Mouse (Mus musculus) ovary, adult 2 months (tissue): Measurements from ENCODE around the gene Gng10. TPM values are rescaled to one million over a fixed set of nuclear protein-coding genes. Genes with fewer than 3 reads are reported as not detected.

Experiments used
- polyA plus RNA-seq: library from polyadenylated mRNA; depleted of rRNA; stranded (reverse); fragments of >200 nt; gene quantifications from 2 replicates; pipeline ENCODE4 v1.2.3, GENCODE M21; 2012; rRNA removed

The Gng10 gene
- polyA plus RNA-seq, result 27.6 and 29.4 TPM in 2 replicates

DNA sequence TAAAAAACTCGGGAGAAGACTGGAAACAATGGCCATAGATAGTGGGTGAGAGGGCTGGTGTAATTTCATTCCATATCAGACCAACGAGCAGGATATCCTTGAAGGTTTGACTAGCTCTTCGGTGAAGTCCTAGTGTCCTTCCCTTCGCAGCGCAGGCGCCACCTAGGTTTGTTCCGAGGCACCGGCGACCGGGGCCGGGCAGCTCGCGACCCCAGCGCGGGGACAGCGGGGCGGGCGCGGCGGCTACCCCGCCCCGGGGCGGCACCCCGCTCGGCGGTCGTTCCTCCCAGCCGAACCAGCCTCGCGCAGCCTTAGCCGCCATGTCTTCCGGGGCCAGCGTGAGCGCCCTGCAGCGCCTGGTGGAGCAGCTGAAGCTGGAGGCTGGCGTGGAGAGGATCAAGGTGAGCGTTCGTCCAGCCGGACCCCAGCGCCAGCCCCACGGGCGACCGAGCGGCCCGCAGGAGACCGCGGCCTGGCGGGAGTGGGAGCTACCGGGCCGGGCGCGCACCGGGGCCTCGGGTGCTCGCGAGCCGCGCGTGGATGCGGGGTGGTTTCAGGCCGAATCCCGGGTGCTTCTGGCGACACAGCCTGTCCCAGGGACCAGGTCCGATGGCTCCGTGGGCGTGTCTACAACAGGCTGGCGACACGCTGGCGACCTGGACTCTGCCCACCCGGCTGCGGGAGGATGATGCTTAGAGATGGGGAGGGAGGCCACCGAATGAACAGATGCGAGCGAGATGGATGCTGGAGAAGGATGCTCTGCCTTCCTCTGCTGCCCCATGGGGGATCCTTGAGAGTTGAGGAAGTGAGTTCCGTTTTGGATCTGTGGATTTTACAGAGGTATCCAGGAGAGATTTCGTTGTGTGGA lies at the start of gene Gng10:
Gene Gng10 (plus strand): TSS at position 171 of the 868 bp plus-strand sequence.

DNA sequence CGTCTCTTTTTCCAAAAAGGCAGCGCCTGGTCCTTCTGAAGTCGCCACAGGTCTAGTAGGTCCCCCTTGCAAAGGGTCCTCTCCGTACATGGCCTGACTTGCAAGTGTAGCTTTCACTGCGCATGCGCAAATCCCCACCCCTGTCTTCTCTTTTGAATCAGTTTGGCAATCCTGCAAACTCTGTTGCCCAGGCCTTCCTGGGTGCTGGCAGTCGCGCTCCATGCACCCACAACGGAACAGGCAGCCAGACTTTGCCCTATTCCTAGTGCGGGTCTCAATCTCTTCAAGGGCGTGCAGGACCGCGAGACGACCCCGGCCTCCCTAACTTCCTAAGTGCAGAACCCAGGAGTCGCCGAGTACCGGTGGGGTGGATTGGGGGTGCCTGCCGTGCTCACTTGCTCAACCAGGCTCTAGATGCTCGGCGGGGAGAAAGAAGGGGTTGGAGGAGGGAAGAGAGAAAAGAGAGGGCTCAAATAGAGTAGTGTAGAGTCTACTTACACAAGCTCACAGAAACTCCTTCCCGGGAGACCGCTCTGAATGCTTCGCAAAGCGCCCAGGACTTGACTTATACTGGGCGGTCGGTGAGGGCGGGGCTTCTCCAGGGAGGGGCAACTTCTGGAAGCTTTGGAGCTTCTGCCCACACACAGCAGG lies 48.2 kb upstream of the Gng10 start, which contains the start of gene Ptgr1:
Gene Ptgr1 (minus strand): TSS at position 580 of the 651 bp plus-strand sequence.

DNA sequence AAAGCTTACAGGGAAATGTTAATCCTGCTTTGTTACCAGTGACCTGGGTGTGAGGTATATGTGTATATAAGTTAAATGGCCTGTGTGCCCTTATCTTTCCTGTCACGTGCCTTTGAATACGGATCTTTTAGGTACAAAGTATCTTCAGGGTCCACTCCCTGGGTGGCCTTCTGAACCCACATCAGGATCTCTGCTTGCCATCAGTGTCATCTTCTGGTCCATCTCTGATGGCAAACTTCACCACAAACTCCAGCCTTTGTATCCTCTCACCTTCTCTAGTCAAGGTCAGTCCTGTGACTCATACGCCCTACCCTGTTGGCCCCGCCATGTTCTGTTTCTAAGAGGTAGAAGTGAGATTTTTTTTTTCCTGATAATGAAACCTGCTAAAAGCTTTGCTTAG lies 40.1 kb upstream of the Gng10 start, which contains the start of gene Dnajc25:
Gene Dnajc25 (plus strand): TSS at position 301 of the 400 bp plus-strand sequence.

DNA sequence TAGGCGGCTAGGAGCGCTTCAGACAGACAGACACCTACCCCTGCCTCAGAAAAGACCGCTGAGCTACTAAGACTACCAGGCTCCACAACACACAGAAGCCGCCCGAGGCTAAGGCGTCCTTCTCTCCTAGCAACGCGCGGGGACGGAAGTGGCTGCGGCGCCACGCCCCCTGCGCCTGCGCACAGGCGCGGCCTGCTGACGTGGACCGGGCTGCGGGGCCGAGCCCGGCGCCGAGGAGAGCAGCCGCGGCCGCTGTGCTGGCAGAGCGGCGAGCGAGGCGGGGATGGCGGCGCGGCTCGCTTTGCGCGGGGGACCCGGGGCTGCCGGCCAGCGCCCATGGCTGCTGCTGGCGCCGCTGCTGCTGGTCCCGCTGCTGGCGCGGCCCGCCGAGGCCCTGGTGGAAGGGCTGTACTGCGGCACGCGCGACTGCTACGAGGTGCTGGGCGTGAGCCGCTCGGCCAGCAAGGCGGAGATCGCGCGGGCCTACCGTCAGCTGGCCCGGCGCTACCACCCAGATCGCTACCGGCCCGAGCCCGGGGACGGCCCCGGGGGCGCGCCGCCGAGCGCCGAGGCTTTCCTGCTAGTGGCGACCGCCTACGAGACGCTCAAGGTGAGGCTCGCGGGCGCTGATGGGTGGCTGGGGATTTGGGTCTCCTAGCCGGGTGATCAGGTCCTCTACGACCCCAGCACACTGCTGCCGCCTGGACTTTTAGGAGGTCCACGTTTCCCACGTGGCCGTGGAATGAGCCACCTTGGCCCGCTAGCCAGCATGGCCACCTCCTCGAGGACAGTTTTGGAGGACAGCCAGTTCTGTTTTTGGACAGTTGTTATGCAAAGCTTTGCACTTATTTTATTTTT lies 31.7 kb upstream of the Gng10 start, which contains the start of gene Gm20503:
Gene Gm20503 (plus strand): TSS at position 263 of the 858 bp plus-strand sequence.

Other genes starting within 250 kb of the Gng10 start
- not detected in 2 replicates for gene Olfr267, start 247.4 kb upstream of the Gng10 start, polyA plus RNA-seq
- gene Ecpas, start 122.3 kb upstream of the Gng10 start, polyA plus RNA-seq, result 29.6 and 63.9 TPM in 2 replicates
- 0.07 and 0.10 TPM in 2 replicates for gene Zkscan16, start 91.5 kb upstream of the Gng10 start, polyA plus RNA-seq
- 3.4 and 5.4 TPM in 2 replicates for gene Ptgr1, start 48.0 kb upstream of the Gng10 start, polyA plus RNA-seq
- 10.8 and 13.4 TPM in 2 replicates for gene Dnajc25, start 40.0 kb upstream of the Gng10 start, polyA plus RNA-seq
- 5.0 TPM in 1 of 2 replicates, not detected in the other for gene Gm20503, start 31.9 kb upstream of the Gng10 start, polyA plus RNA-seq
- gene AI481877, start 103.9 kb downstream of the Gng10 start, polyA plus RNA-seq, result not detected in 2 replicates
- gene Ugcg, start 154.2 kb downstream of the Gng10 start, polyA plus RNA-seq, result 31.5 and 53.5 TPM in 2 replicates